Mouse (Mus musculus) liver, adult 2 months (tissue): ENCODE results near the gene Mtfmt. TPM values are rescaled to one million over a fixed set of nuclear protein-coding genes. Genes with fewer than 3 reads are reported as not detected.

Experiments
- DNase-seq: peaks from one replicate; pipeline ENCODE4 v3.0.0-alpha.2; 2011; ENCODE audit warnings: low read depth, low spot score; ENCODE audit errors: extremely low read depth
- H3K27ac ChIP-seq: fragments of 200-500 bp; replicated peaks from 2 replicates; pipeline ENCODE4 v1.5.1; 2012; ENCODE audit warnings: low read depth, mild to moderate bottlenecking, control low read depth, inconsistent platforms, low read length; ENCODE audit not compliant: insufficient read depth
- H3K27me3 ChIP-seq: fragments of 200-500 bp; 2 replicates; pipeline ENCODE4 v1.6.1; 2012; ENCODE audit warnings: mild to moderate bottlenecking, moderate library complexity, low read length, inconsistent platforms; ENCODE audit not compliant: control insufficient read depth, insufficient read depth
- H3K36me3 ChIP-seq: fragments of 200-500 bp; 2 replicates; pipeline ENCODE4 v1.6.1; 2012; ENCODE audit warnings: low read length, inconsistent platforms; ENCODE audit not compliant: control insufficient read depth, insufficient read depth
- H3K4me1 ChIP-seq: fragments of 200-500 bp; 2 replicates; pipeline ENCODE4 v1.6.1; 2011; ENCODE audit warnings: low read length; ENCODE audit not compliant: control insufficient read depth, insufficient read depth
- H3K4me3 ChIP-seq: fragments of 200-500 bp; 2 replicates; pipeline ENCODE4 v1.5.1; 2011; ENCODE audit warnings: low read depth, mild to moderate bottlenecking, control low read depth, low read length, moderate library complexity; ENCODE audit not compliant: insufficient read depth
- H3K79me2 ChIP-seq: fragments of 200-500 bp; 2 replicates; pipeline ENCODE4 v1.6.1; 2012; ENCODE audit warnings: inconsistent platforms, mild to moderate bottlenecking, low read length, moderate library complexity; ENCODE audit not compliant: control insufficient read depth, insufficient read depth
- H3K9ac ChIP-seq: fragments of 200-500 bp; 2 replicates; pipeline ENCODE4 v1.6.1; 2012; ENCODE audit warnings: low read depth, mild to moderate bottlenecking, control low read depth, inconsistent platforms, low read length
- CTCF ChIP-seq: fragments of 200-500 bp; IDR thresholded peaks from 2 replicates; pipeline ENCODE4 v1.5.1; 2011; ENCODE audit warnings: low read depth, low read length, control low read depth
- POLR2A ChIP-seq: fragments of 200-500 bp; IDR thresholded peaks from 2 replicates; pipeline ENCODE4 v1.6.1; 2011; ENCODE audit warnings: low read length, control low read depth; ENCODE audit not compliant: insufficient read depth; ENCODE audit errors: extremely low read depth
- WGBS: fragments of 180-500 bp; shearing (Covaris S2); methylation state at CpG from one replicate; pipeline ENCODE4 v1.1.7; 2018; 5-methylcytosine and 5-hydroxymethylcytosine counted together
- polyA plus RNA-seq: library from polyadenylated mRNA; depleted of rRNA; stranded (reverse); fragments of >200 nt; gene quantifications from 2 replicates; pipeline ENCODE4 v1.2.3, GENCODE M21; 2012; rRNA removed
- total RNA-seq: library from RNA; depleted of rRNA; stranded (reverse); fragments of >200 nt; gene quantifications from 2 replicates; pipeline ENCODE4 v1.2.3, GENCODE M21; 2014; rRNA removed

The Mtfmt gene
- total RNA-seq (5.5 and 5.8 TPM in 2 replicates), polyA plus RNA-seq (5.8 and 6.0 TPM in 2 replicates)

GRCm38 (mm10) chr9:65435671-65436301 is at the start of gene Mtfmt:
TSS of gene Mtfmt (plus strand) at chr9:65435782.
- no peak within 1 kb of the TSS for H3K27ac ChIP-seq
- DNase-seq: peak; percentile 73
- no peaks in the 10 kb centered on the region; the same call in 1 of the 2 replicates for H3K79me2 ChIP-seq
- TF ChIP-seq POLR2A (peak; percentile 44; the same call in 1 of the 2 replicates), CTCF (no peak)
- H3K9ac ChIP-seq: peak within 1 kb of the TSS; percentile 71
- WGBS: under 1% methylated on average over 54 of the region's 54 CpGs
- H3K4me3 ChIP-seq: peak within 1 kb of the TSS; percentile 84
- peaks cover 2% of the 10 kb centered on the region; the same call in 1 of the 2 replicates for H3K36me3 ChIP-seq
- no peaks in the 10 kb centered on the region for H3K4me1 ChIP-seq
- no peaks in the 10 kb centered on the region for H3K27me3 ChIP-seq

GRCm38 (mm10) chr9:65386373-65387140 is 49.0 kb upstream of the Mtfmt start:
- DNase-seq: no peak
- no peaks in the 10 kb centered on the region for H3K36me3 ChIP-seq
- H3K4me1 ChIP-seq: no peaks in the 10 kb centered on the region
- no peak overlapping the region for H3K4me3 ChIP-seq
- H3K79me2 ChIP-seq: no peaks in the 10 kb centered on the region
- TF ChIP-seq CTCF (no peak), POLR2A (no peak)
- no peak overlapping the region for H3K27ac ChIP-seq
- H3K27me3 ChIP-seq: peaks cover 7% of the 10 kb centered on the region; the same call in 1 of the 2 replicates
- WGBS: 75% methylated on average over 8 of the region's 8 CpGs
- no peak overlapping the region for H3K9ac ChIP-seq

- H3K36me3 ChIP-seq: no peaks in the 10 kb centered on the region
- DNase-seq: no peak
- H3K4me3 ChIP-seq: peak overlapping the region; percentile 37; the same call in 1 of the 2 replicates
- peaks cover 7% of the 10 kb centered on the region; the same call in 1 of the 2 replicates for H3K27me3 ChIP-seq
- peaks cover 11% of the 10 kb centered on the region; the same call in 1 of the 2 replicates for H3K4me1 ChIP-seq
- no peak overlapping the region for H3K27ac ChIP-seq
- WGBS: 15% methylated on average over 95 of the region's 96 CpGs
- no peaks in the 10 kb centered on the region for H3K79me2 ChIP-seq
- no peak overlapping the region for H3K9ac ChIP-seq
- TF ChIP-seq CTCF (no peak), POLR2A (no peak)
Measured at GRCm38 (mm10) chr9:65390752-65391612, 44.6 kb upstream of the Mtfmt start.

- WGBS: 27% methylated on average over 8 of the region's 8 CpGs
- Histone ChIP-seq H3K79me2 (no peaks in the 10 kb centered on the region), H3K36me3 (no peaks in the 10 kb centered on the region), H3K9ac (no peak within 1 kb of the TSS), H3K27ac (no peak within 1 kb of the TSS), H3K4me3 (peak within 1 kb of the TSS; percentile 37; the same call in 1 of the 2 replicates), H3K27me3 (peaks cover 7% of the 10 kb centered on the region; the same call in 1 of the 2 replicates), H3K4me1 (peaks cover 11% of the 10 kb centered on the region; the same call in 1 of the 2 replicates)
- TF ChIP-seq CTCF (no peak), POLR2A (no peak)
- peak; percentile 42 for DNase-seq
Measured at GRCm38 (mm10) chr9:65391613-65391964, 44.0 kb upstream of the Mtfmt start, which contains the start of gene Kbtbd13. TSS of gene Kbtbd13 (minus strand) at chr9:65391652.

- no peak for TF ChIP-seq POLR2A
- peak; percentile 82 for TF ChIP-seq CTCF
- Histone ChIP-seq H3K4me1 (peaks cover 11% of the 10 kb centered on the region; the same call in 1 of the 2 replicates), H3K79me2 (no peaks in the 10 kb centered on the region), H3K36me3 (no peaks in the 10 kb centered on the region), H3K27me3 (peaks cover 7% of the 10 kb centered on the region; the same call in 1 of the 2 replicates), H3K4me3 (no peak overlapping the region), H3K27ac (no peak overlapping the region), H3K9ac (no peak overlapping the region)
- 6% methylated on average over 6 of the region's 6 CpGs for WGBS
- DNase-seq: peak; percentile 91
Measured at GRCm38 (mm10) chr9:65392638-65393364, 42.8 kb upstream of the Mtfmt start.
